Mouse (Mus musculus) adrenal gland, adult (tissue): ENCODE data around the gene Mical3.

ENCODE experiments used
- DNase-seq, 2 experiments: peaks; one replicate each; pipeline ENCODE4 v3.0.0; 2022 to 2023; ENCODE audit warnings: low spot score in 1 of 2; ENCODE audit not compliant: inconsistent age in 2 of 2

Gene Mical3

DNA sequence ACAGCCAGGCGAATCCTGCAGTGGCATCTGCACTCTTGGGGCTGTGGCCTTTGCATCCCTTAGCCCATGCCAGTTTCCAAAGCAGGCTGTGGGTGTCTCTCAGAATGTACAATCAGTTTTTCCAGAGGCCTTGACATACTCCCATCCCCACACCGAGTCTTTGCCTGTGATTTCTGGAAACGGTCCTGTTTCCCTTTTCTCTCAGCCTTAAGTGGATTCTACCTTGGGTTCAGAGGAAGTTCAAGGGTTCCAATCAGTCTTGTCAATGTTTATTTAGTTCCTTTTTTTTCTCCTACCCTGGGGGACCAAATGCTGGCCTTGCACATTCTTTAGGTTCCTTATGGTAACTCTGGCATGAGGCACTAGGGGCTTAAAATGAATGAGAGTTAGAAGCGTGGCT lies 16.0 kb upstream of the Mical3 start:
- peak; percentile 72 to 81 for DNase-seq

DNA sequence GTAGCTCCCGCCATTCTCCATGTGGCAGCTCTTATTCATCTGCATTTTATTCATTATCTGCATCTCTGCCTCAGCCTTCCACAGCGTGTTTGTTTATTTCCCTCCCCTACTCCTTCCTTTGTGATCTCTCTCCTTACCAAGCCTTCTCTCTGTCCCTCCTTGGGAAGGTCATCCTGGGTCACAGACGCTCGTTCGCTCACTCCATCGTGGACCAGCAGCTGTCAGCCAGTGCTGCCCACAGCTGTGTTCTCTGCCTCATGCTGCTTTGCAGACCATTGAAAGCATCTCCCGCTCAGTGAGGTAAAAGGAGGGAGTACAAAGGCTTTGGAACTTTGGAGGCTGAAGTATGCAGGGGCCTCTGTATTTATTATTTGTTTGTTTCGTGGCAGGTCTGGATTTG lies 15.1 kb upstream of the Mical3 start:
- DNase-seq = peak in 1 of 2 experiments; percentile 47

DNA sequence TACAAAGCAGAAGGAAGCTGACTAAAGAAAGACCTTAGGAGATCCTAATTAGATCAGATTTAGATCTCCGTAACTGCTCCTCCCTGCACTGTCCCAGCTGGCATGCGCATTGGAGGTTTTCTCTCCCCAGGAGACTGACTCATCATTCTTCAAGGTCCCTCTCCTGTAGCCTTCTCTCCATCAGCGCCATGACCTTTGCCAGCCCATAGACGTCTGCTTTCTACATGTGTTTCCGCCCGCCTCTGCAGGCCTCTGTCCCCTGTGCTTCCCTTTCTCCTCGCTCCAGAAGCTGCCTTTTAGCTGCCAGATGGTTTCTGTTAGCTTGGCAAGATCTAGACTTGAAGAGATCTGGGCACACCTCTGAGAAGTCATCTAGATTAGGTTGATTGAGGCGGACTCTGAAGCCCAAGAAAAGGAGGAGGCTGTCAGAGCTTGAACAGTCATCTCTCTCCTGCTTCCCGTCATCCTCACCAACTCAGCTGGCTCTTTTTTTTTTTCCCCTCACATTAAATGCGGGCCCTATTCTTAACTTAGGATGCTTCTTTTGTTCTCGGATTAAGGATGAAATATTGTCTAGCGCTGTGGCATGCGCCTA lies 14.3 kb upstream of the Mical3 start:
- DNase-seq = peak; percentile 87 to 92

DNA sequence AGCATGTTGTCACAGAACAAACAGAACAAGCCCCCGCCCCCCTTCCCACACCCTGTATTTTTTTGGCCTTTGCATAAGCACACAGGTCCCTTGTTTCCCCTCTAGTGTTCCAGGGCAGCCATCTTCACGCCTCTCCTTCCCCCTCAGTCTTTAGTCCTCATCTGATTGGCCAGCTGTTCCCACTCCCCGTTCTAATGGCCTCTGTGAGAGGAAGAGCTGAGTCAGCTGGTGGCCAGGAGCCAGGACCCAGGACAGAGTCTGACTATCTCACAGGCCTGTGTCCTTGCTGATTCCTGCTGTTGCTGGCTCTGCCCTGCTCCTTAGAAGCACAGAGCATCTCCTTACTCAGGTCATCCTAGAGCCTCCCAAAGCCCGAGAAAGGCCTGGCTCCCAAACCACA lies 13.3 kb upstream of the Mical3 start:
- DNase-seq = peak; percentile 92 to 94

DNA sequence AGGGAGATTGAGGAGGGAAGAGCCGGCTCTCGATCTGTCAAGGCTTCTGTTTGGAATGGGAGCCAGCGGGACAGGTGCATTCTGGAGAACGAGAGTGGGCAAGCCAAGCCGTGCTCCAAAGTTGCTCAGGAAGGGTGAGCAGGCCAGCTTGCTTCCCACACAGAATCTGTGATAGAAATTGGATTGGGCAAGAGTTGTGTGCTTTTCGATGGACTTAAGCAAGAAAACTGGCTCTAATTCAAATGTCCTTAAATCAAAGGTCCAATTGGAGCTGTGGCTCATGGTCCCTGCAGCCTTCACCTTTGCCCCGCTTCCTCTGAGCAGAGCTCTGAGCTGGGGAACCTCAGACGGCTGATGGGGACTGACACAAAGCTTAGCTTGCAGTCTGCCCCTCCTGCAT lies 12.6 kb upstream of the Mical3 start:
- DNase-seq = peak; percentile 89 to 93

DNA sequence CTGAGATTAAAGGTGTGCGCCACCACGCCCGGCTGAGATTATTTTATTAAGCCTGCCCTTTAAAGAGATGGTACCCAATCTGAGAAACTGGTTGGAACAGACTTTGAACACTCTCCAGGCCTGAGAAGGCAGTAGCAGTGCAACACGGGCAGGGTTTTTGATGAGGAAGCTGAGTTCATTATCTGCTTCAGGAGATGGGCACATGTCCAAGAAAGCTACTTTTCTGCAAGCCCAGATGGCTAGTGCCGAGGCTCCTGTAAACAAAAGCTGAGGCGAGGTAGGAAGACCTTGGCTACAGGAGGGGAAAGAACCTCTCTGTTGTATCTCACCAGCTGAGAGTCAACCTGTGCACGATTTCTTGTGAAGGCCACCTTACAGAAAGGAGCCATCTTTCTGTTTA lies 11.5 kb upstream of the Mical3 start:
- peak in 1 of 2 experiments; percentile 48 for DNase-seq

DNA sequence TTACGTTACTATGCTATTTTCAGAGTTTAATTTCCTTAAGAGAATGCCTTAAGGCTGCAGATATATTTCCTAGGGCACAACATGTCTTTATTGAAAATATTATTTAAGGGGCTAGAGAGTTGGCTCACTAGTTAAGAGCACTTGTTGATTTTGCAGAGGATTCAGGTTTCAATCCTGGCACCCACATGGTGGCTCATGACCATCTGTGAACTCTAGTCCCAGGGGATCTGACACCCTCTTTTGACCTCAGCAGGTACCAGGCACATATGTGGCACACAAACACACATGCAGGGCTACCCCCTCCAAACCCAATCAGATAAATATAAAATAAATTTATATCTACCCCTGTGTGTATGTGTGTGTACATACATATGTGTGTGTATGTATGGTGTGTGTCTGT lies 8.5 kb upstream of the Mical3 start:
- no peak for DNase-seq

DNA sequence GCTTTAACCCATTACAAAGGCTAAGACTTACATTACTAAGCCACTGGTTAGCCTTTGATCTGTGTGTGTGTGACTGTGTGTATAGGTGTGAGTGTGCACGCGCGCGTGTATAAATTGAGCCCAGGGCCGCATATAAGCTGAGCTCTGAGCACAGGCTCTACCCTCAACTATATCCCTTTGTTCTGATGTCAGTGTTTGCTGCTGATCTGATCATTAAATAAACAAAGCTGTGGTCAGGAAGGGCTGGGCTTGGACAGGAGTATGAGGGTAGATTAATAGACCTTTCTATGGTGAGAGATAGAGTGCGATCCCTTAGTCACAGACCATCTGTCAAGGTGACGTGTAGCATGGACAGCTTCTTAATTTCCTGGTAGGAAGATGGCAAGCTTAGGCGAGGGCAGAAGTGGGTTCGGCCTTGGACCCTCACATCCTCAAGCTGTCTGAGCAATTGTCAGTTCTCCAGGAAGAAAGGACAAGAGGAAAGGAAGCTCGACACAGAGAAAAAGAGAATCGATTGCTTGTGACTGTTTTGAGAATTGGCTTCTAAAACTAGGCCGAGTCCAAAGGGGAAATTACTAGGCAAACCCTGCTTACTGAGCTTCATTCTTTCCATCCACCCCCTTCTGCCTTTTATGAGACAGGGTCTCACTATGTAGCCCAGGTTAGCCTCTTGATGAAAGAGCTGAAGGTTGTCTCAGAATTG lies 7.7 kb upstream of the Mical3 start:
- DNase-seq = no peak

DNA sequence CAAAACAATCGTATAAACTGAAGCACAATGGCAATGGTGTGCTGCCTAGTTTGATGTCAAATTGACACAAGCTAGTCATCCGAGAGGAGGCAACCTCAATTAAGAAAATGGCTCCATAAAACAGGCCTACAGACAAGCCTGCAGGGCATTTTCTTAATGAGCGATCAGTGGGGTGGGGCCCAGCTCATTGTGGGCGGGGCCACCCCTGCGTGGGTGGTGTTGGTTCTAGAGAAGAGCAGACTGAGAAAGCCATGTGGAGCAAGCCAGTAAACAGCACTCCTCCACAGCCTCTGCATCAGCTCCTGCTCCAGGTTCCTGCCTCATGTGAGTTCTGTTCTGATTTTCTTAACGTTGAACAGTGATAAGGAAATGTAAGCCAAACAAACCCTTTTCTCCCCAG lies 6.4 kb upstream of the Mical3 start:
- DNase-seq = no peak

DNA sequence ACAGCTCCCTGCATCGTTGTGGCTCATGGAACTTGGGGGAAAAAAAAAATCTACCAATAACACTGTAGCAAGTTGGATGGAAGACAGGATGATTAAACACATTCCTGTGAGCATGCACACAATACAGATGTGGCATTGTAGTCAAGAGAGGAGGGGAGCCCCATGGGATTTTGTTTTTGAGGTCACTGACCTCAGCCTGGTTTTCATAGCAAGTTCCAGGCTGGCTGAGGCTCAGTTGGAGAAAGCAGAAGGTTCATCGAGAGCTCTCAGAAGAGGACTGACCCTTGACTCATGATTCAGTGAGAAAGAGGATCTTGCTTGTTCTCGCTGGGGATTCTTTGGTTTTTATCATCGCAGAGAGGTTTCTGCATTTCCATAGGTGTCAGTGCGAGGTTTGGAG lies 4.1 kb upstream of the Mical3 start:
- no peak for DNase-seq

DNA sequence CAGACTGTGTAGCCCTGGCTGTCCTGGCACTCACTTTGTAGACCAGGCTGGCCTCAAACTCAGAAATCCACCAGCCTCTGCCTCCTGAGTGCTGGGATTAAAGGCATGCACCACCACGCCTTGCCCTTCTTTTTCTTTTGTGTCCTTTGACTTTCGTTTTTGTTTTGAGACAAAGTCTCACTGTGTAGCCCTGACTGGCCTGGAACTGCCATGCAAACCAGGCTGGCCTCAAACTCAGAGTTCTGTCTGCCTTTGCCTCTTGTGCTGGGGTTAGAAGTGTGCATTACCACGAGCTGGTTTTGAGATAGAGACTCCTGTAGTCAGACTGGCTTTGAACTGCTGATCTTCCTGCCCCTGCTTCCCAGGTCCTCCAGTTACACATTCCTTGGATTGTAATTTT lies 3.5 kb upstream of the Mical3 start:
- DNase-seq = no peak

DNA sequence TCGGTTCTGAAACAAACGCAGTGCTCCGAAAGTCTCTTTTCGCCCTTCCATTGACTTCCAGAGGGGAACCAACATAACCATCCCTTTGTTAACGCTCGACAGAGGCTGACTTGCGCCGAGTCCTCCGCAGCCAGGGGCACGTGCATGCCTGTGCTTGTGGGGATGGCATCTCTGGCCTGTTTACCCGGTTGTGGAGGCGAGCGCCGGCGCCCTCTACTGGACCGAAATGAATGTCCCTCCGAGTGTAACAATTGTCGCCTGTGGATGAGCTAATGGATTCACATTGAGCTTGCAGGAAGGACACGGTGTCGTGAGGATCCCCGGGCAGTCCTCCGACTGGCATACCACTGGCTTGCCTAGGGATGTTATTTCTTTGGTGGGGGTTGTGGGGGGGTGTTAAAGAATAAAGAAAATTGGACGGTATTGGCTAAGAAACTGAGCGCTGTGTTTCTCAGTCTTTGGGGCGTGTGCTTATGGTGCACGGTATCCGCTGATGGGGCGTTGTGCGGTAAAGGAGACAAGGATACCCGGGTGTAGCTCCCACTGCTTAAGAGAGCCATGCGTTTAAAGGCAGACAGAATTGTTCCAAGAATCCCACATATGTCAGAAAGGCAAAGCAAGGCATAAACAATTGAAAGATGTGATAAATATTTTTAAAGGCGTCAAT lies 627 bp downstream of the Mical3 start:
- peak; percentile 88 to 97 for DNase-seq

DNA sequence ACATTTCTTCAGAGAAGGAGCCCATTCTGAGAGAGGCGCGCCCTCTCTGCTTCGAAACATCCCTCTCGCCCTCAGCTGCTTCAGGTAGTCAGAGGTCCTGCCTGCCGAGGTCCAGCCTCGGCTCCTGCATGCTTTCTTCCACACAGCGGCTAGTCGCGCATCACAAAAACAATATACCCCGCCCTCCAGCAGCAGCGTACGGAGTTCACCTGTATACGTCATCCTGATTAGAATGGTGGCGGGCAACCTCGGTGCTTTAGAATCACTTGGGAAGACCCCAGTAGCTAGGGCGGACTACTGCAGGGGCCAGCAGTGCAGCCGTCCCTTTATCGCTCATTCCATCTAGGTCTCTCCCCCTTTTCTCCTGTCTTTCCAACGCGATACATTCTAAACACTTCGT lies 1.3 kb downstream of the Mical3 start:
- no peak for DNase-seq

DNA sequence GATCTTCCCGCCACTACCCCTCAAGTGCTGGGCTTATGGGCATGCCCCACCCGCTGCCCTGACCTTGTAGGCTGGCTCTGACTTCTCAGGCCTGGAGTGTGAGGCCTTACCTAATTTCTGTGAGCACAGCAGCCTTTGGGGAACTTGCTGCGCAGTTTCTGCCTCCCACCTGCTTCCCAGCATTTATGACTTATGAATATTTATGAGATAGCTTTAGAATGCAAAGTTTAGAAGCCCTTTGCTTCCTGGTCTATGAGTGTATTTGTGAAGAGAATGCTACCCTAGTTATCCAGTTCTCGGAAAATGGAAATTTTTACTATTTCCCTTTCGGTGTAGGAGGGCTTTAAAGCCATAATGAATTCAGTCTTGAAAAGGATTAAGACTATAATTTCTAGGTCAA lies 2.1 kb downstream of the Mical3 start:
- DNase-seq = no peak

DNA sequence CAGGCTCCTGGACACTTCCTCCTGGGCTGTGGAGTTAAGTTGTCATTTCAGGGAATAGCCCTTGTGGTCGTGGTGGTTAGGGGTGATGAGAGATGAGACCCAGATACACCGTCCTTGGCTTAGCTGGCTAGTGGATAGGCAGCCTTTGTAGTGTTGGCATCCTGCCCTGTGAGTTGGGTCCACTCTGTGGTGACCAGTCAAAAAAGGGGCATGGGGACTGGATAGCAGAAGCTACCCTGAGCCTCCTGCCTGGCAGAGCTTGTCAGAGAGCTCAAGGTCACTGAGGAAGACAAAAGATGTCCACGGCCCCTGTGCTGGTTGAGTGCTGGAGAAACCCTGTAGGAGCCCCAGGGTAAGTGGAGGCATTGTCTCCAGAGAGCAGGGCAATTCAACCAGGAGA lies 3.1 kb downstream of the Mical3 start:
- peak in 1 of 2 experiments; percentile 55 for DNase-seq

DNA sequence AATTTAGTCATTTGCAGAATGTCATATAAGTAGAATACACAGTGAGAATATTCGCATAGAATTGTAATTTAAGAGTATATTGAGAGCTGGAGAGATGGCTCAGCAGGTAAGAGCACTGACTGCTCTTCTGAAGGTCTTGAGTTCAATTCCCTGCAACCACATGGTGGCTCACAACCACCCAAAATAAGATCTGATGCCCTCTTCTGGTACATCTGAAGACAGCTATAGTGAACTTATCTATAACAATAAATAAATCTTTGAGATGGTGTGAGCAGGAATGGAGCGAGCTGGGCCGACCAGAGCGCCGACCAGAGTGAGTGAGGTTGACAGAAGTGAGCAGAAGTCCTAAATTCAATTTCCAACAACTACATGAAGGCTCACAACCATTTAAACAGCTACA lies 4.6 kb downstream of the Mical3 start:
- DNase-seq = no peak

DNA sequence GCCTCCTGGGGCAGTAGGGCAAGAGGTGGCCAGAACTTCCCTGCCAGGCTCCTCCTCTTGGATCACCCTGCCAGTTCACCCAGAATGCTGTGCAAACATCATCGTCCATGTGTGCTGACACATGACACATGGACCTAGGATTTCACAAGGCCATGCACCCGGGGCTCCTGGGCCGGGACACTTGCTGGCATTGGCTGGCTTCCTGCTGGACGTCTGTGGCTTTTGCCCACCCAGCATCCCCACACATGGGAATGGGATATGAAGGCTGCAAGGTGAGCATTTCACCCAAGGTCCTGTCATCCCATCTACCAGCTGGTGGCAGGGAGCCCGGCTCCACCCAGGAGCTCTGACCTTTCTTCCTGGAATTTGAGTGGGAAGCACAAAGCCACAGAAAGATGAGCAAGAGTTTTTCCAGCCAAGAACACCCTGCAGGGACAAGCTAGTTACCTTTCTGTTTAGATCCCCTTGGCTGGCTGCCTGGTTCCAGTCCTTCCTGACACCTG lies 8.0 kb downstream of the Mical3 start:
- DNase-seq = peak; percentile 82 to 95

DNA sequence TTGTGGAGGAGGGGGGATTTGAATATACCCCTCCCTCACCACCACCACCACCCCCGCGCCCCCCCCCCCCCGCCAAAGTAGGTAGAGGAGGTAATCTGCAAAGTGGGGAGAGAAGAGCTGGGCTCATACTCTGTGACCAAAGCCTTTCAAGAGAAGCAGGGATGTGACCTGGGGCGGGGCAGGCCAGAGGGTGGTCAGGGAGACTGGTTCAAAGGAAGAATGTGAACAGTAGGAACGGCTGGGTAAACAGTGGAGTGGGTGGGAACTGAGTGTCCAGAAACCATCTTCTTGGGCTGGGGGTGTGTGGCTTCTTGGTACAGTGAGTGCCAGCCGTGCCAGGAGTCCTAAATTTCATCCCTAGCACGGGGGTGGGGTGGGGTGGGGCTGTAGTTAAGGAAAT lies 10.0 kb downstream of the Mical3 start:
- DNase-seq = no peak

DNA sequence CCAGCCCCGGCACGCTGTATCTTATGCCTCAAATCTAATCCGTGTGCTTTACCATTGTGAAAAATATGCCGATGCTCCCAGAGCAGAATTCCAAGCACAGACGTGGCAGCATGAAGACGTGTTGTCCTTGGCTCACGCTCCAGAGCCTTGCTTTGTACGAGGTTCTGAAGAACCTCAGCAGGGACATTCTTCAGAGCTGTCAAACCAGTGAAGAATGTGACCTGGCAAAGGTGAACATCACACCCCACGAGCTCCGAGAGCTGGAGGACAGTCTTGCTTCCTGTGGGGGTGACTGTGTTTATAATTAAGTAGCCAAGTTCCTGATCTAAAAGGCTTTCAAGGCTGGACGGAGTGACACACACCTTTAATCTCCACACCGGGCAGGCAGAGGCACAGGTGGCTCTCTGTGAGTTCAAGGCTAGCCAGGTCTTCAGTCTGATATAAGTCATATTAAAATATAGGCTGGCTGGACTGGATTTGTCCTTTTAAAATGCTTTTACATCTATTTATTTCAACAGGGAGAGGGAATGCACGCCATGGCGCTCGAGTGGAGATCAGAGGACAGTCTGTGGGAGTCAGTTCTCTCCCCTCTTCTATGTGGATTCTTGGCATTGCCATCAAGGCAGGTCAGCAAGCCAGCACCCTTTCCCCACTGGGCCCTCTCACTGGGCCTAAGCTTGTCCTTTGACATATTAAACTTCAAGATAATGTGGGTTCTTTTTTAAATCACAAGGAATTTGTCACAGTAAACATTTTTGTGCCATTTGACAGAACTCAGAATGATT lies 12.6 kb downstream of the Mical3 start:
- peak in 1 of 2 experiments; percentile 61 for DNase-seq

DNA sequence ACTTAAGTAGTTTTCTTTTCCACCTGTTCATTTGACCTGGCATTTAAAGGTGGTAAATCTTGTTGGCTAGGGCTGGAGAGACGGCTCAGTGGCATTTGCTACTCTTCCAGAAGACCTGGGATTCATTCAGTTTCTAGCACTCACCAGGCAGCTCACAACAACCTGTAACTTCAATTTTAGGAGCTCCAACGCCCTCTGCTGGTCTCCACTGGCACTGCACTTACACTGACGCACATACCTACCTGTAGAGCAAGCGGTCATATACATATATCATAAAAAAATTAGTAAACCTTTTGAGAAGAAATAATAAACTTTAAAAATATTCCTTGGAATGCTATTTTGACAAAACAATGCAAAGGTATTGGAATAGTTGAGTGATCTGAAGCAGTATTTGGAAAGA lies 13.7 kb downstream of the Mical3 start:
- peak in 1 of 2 experiments; percentile 11 for DNase-seq

DNA sequence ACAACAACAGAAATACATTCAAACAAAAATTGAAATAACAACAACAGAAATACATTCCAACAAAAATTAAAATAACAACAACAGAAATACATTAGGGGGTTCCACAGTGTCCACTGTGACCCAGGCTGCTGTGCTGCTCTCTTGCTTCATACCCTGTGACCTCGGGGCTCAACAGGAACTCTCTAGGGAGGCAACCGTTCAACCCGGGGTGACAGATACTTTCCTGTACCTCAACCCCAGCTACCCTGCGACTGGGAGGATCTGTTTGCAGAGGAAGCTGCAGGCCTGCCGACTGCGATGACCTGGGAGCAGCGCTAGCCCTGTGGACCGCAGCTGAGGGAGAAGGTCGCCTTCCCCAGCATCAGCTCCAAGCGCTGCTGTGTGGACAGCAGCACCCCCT lies 14.4 kb downstream of the Mical3 start:
- no peak for DNase-seq
